Mouse (Mus musculus): Measurements from ENCODE around the gene Tac4. TPM values are rescaled to one million over a fixed set of nuclear protein-coding genes. Genes with fewer than 3 reads are reported as not detected.

Gene Tac4
- total RNA-seq, 1 experiment, result 0.18 TPM

GRCm38 (mm10) chr11:95318116-95318515, 56.8 kb downstream of the Tac4 start:
- in situ Hi-C loops (cut with MboI; ENCODE audit: low sequenced_read_pairs in 2 of 2, unreplicated experiment in 2 of 2), result no loop called here

More at GRCm38 (mm10) chr11:95318116-95318515, 56.8 kb downstream of the Tac4 start:
- no peaks in the 10 kb centered on the region for H3K9me3 ChIP-seq (ENCODE audit: control insufficient read depth, insufficient read depth, low read depth, low read length)
- peaks cover 2 to 8% of the 10 kb centered on the region in 2 experiments; a peak in 2 of 4 replicates for H3K4me1 ChIP-seq (ENCODE audit: control insufficient read depth in 2 of 2, insufficient read depth in 2 of 2, low read length in 2 of 2, poor library complexity in 1 of 2)
- TF ChIP-seq MAFK (IDR thresholded peaks at IDR 0.05; ENCODE audit: insufficient read depth, low read depth, low read length), result no peak
- TF ChIP-seq CHD2 (IDR thresholded peaks at IDR 0.05; ENCODE audit: low read depth, low read length), result no peak
- no peak for TF ChIP-seq HCFC1 (IDR thresholded peaks at IDR 0.05; ENCODE audit: borderline replicate concordance, insufficient read depth, low read length)
- no peak for TF ChIP-seq ZNF384 (IDR thresholded peaks at IDR 0.05; ENCODE audit: low read depth, low read length)
- no peak for TF ChIP-seq ZC3H11A (IDR thresholded peaks at IDR 0.05; ENCODE audit: borderline replicate concordance, low read depth, low read length)
- no peaks in the 10 kb centered on the region for H3K36me3 ChIP-seq (ENCODE audit: control insufficient read depth, insufficient read depth, low read length, poor library complexity, severe bottlenecking)
- no peak overlapping the region for H3K4me3 ChIP-seq (ENCODE audit: insufficient read depth in 1 of 2, low read depth in 1 of 2, low read length in 2 of 2, poor library complexity in 1 of 2, severe bottlenecking in 1 of 2)
- DNase-seq (ENCODE audit: low read depth, low spot score), result no peak
- no peak overlapping the region for H3K9ac ChIP-seq (ENCODE audit: insufficient read depth, low read depth, low read length, poor library complexity, severe bottlenecking)
- no peak overlapping the region for H3K27ac ChIP-seq (ENCODE audit: insufficient read depth, low read depth, low read length, poor library complexity, severe bottlenecking)

Other genes with a start within 250 kb of the Tac4 start
- 1.3 and 1.7 TPM in 2 replicates for gene Pdk2, start 220.2 kb upstream of the Tac4 start, total RNA-seq (2012; rRNA removed)
- 189 and 246 TPM in 2 replicates for gene Itga3, start 184.7 kb upstream of the Tac4 start, total RNA-seq (2012; rRNA removed)
- gene Dlx3, start 141.4 kb upstream of the Tac4 start, total RNA-seq (2012; rRNA removed), result 0.11 and 0.54 TPM in 2 replicates
- gene Dlx4, start 115.3 kb upstream of the Tac4 start, total RNA-seq (2012; rRNA removed), result 0.16 and 0.18 TPM in 2 replicates
- 108 and 118 TPM in 2 replicates for gene Kat7, start 48.7 kb downstream of the Tac4 start, total RNA-seq (2012; rRNA removed)
- gene Fam117a, start 75.5 kb downstream of the Tac4 start, total RNA-seq (2012; rRNA removed), result 19.6 and 26.2 TPM in 2 replicates
- 145 and 156 TPM in 2 replicates for gene Slc35b1, start 123.2 kb downstream of the Tac4 start, total RNA-seq (2012; rRNA removed)
- gene Spop, start 152.6 kb downstream of the Tac4 start, total RNA-seq (2012; rRNA removed), result 21.5 and 30.8 TPM in 2 replicates